Comparison of ENCODE assay signal across 18 mouse cellular contexts in the genomic region with DNA sequence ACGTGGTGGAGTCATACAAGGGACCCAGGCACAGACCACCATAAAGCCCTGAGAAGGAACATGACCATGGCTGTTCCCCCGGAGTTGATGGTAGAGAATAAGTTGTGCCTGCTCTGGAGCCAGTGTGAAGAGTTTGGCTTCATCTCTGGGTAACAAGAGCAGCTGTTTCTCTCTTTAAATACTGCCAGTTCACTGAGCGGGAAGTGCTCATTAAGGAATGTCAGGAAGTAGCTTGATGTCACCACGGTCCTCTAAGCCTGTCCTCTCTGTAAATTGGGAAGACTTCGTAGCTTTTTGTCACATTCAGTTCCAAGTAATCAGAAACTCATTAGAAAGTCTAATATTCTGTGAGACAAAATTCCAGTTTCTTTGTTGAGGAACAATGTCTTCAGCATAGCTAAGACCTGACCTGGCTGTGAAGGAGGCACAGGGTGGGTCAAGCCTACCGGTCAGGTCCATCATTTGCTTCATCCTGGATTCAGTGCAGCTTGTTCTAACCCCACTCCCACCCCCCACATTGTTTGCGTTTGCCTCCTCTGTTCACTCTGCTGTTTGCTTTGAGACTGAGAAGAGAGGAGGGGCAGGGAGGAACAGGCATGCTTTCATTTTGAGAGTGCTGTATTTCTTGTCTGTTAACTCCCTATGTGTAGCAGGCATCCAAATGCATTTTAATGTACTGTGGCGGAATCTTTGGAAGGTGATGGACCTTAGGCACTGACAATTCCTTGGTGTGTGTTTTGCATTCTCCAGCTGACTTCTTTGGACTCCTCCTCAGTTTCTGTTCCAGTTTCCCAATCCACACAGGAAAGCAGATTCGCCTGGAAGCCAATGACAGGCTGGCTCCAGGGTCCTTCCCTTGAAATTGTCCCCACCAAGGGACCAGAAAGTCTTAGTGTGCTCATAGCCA.
DNase-seq lines count a peak whose midpoint lies in the region; ATAC-seq and TF ChIP-seq lines count a peak whose summit lies in the region.
"Had no signal": no experiment of that assay in that cellular context is flagged by ENCODE, and none has a peak within 500 bp of the region (broad histone marks: within the 10 kb centered on the region; RNA-seq: fewer than 3 reads in every experiment).

No protein-coding gene starts in this region.

- WGBS in forebrain, embryonic 13.5 days: 46% methylated on average over 9 of the region's 9 CpGs
- 40% methylated on average over 9 of the region's 9 CpGs for WGBS in forebrain, embryonic 15.5 days
- 32% methylated on average over 9 of the region's 9 CpGs for WGBS in kidney, postnatal 0 days
- WGBS in midbrain, embryonic 16.5 days: 40% methylated on average over 9 of the region's 9 CpGs

- no peak overlapping the region for H3K9ac ChIP-seq in forebrain, embryonic 13.5 days
- H3K9ac ChIP-seq in forebrain, embryonic 15.5 days (replicated peaks): no peak overlapping the region
- no peak overlapping the region for H3K9ac ChIP-seq in kidney, postnatal 0 days (ENCODE audit: low read depth, low read length)
- no peak overlapping the region for H3K9ac ChIP-seq in midbrain, embryonic 16.5 days (ENCODE audit: low read depth, low read length)
- H3K9ac ChIP-seq: lung, embryonic 15.5 days had no signal

- intact Hi-C loops in left cerebral cortex, postnatal 25 days (cut with DNase I): no loop called here

- H3K36me3 ChIP-seq in forebrain, embryonic 13.5 days (ENCODE audit: poor library complexity, severe bottlenecking): no peaks in the 10 kb centered on the region
- H3K36me3 ChIP-seq in forebrain, embryonic 15.5 days: no peaks in the 10 kb centered on the region
- H3K36me3 ChIP-seq in kidney, postnatal 0 days (ENCODE audit: insufficient read depth, low read length): no peaks in the 10 kb centered on the region
- no peaks in the 10 kb centered on the region for H3K36me3 ChIP-seq in midbrain, embryonic 16.5 days (ENCODE audit: control insufficient read depth, insufficient read depth, low read length)
- H3K36me3 ChIP-seq: lung, embryonic 15.5 days had no signal

- H3K4me1 ChIP-seq in forebrain, embryonic 13.5 days: 0 out of 2 replicates have a peak, but pooled peaks cover 8% of the 10 kb centered on the region
- peaks cover 7% of the 10 kb centered on the region; the same call in 1 of the 2 replicates for H3K4me1 ChIP-seq in forebrain, embryonic 15.5 days
- H3K4me1 ChIP-seq in kidney, postnatal 0 days (replicated peaks; ENCODE audit: insufficient read depth, low read length): no peaks in the 10 kb centered on the region
- no peaks in the 10 kb centered on the region for H3K4me1 ChIP-seq in midbrain, embryonic 16.5 days (ENCODE audit: control insufficient read depth, insufficient read depth, low read length)
- H3K4me1 ChIP-seq: lung, embryonic 15.5 days had no signal

- no peaks in the 10 kb centered on the region for H3K27me3 ChIP-seq in forebrain, embryonic 13.5 days
- no peaks in the 10 kb centered on the region for H3K27me3 ChIP-seq in forebrain, embryonic 15.5 days
- H3K27me3 ChIP-seq in kidney, postnatal 0 days (ENCODE audit: insufficient read depth, low read length): no peaks in the 10 kb centered on the region
- no peaks in the 10 kb centered on the region for H3K27me3 ChIP-seq in midbrain, embryonic 16.5 days (ENCODE audit: control insufficient read depth, insufficient read depth, low read depth, low read length)
- H3K27me3 ChIP-seq: CH12.LX; lung, embryonic 15.5 days had no signal

- ATAC-seq in forebrain, embryonic 13.5 days: peak; percentile 55; the same call in 1 of the 2 replicates
- ATAC-seq in forebrain, embryonic 15.5 days (replicated peaks): no peak
- no peak; the same call in 1 of the 2 replicates for ATAC-seq in kidney, postnatal 0 days (replicated peaks; ENCODE audit: low FRiP score, low read depth)
- ATAC-seq in midbrain, embryonic 16.5 days: 0 out of 2 replicates have a peak, but pooled peaks have one; percentile 28

- H3K4me3 ChIP-seq in forebrain, embryonic 13.5 days: no peak overlapping the region
- no peak overlapping the region for H3K4me3 ChIP-seq in forebrain, embryonic 15.5 days
- H3K4me3 ChIP-seq in kidney, postnatal 0 days (replicated peaks; ENCODE audit: low read depth, low read length): no peak overlapping the region
- no peak overlapping the region for H3K4me3 ChIP-seq in midbrain, embryonic 16.5 days (ENCODE audit: low read depth, low read length)
- H3K4me3 ChIP-seq: lung, embryonic 15.5 days; myocyte had no signal

- TF ChIP-seq CTCF in kidney, postnatal 0 days (IDR thresholded peaks at IDR 0.05; ENCODE audit: low read depth): no peak

- peak; percentile 46 for DNase-seq in kidney, postnatal 0 days (ENCODE audit: low spot score)
- no peak for DNase-seq in kidney, adult 18-20 months
- peak; percentile 9 for DNase-seq in embryo, embryonic 9.5 days (ENCODE audit: extremely low spot score)
- DNase-seq in urinary bladder, postnatal 4 days (ENCODE audit: low spot score in 2 of 2): no peak
- DNase-seq in left cerebral cortex, postnatal 25 days (ENCODE audit: low spot score in 2 of 2): no peak
- DNase-seq: adrenal gland, postnatal 10 days; cerebellum, adult 9-10 months; heart, adult 18-20 months; kidney, postnatal 25 days; left cerebral cortex, postnatal 4 days; right cerebral cortex, adult 18-20 months had no signal

- H3K9me3 ChIP-seq in forebrain, embryonic 13.5 days (replicated peaks): no peaks in the 10 kb centered on the region
- no peaks in the 10 kb centered on the region for H3K9me3 ChIP-seq in forebrain, embryonic 15.5 days
- H3K9me3 ChIP-seq in kidney, postnatal 0 days (replicated peaks; ENCODE audit: low read length): no peaks in the 10 kb centered on the region
- no peaks in the 10 kb centered on the region for H3K9me3 ChIP-seq in midbrain, embryonic 16.5 days (replicated peaks; ENCODE audit: control insufficient read depth, low read length, poor library complexity, severe bottlenecking)
- H3K9me3 ChIP-seq: lung, embryonic 15.5 days had no signal

- no peak overlapping the region for H3K27ac ChIP-seq in forebrain, embryonic 13.5 days
- no peak overlapping the region for H3K27ac ChIP-seq in forebrain, embryonic 15.5 days (replicated peaks)
- H3K27ac ChIP-seq in kidney, postnatal 0 days: no peak overlapping the region
- no peak overlapping the region for H3K27ac ChIP-seq in midbrain, embryonic 16.5 days (ENCODE audit: low read length)
- H3K27ac ChIP-seq: lung, embryonic 15.5 days had no signal

- no peak overlapping the region for H3K4me2 ChIP-seq in forebrain, embryonic 13.5 days
- no peak overlapping the region for H3K4me2 ChIP-seq in forebrain, embryonic 15.5 days (replicated peaks)
- H3K4me2 ChIP-seq in kidney, postnatal 0 days (ENCODE audit: low read length): 0 out of 2 replicates have a peak overlapping the region, but pooled peaks have one; percentile 10
- no peak overlapping the region for H3K4me2 ChIP-seq in midbrain, embryonic 16.5 days (ENCODE audit: low read length)
- H3K4me2 ChIP-seq: liver, embryonic 11.5 days; lung, embryonic 15.5 days had no signal

Comparison
In these comparisons a context has a peak if more than half of its experiments do, and no peak if none do; other contexts are left out.
1. ATAC-seq: peak in forebrain, embryonic 13.5 days (single experiment) and midbrain, embryonic 16.5 days (single experiment); none in forebrain, embryonic 15.5 days (single experiment) and kidney, postnatal 0 days (single experiment).
2. DNase-seq: peak in kidney, postnatal 0 days (single experiment) and embryo, embryonic 9.5 days (single experiment); none in kidney, adult 18-20 months (single experiment), urinary bladder, postnatal 4 days (0 of 2) and left cerebral cortex, postnatal 25 days (0 of 2).